Mouse (Mus musculus): ENCODE measurements at regions not wholly inside any gene's neighbourhood (a gene's known extent, or its start where the extent isn't known, plus 50 kb on each side); places are given as distances from the start of the nearest gene placed in this dataset.

- no peak for TF ChIP-seq GATA1 (IDR thresholded peaks at IDR 0.05; ENCODE audit: low read length)
- TF ChIP-seq TAL1 (IDR thresholded peaks at IDR 0.05; ENCODE audit: low read length): no peak
- Histone ChIP-seq H3K4me1 (ENCODE audit: control insufficient read depth) (peaks cover 7% of the 10 kb centered on the region), H3K4me3 (replicated peaks) (no peak overlapping the region), H3K27me3 (ENCODE audit: control insufficient read depth) (no peaks in the 10 kb centered on the region), H3K9me3 (ENCODE audit: control insufficient read depth, low read length) (no peaks in the 10 kb centered on the region), H3K36me3 (ENCODE audit: control insufficient read depth) (no peaks in the 10 kb centered on the region)
These were observed 190.3 kb upstream of the Mad2l1 start for GRCm38 (mm10) chr6:66344848-66345247.

GRCm38 (mm10) chr6:66347356-66347755, 187.8 kb upstream of the Mad2l1 start:
- Histone ChIP-seq H3K27me3 (ENCODE audit: control insufficient read depth) (no peaks in the 10 kb centered on the region), H3K9me3 (ENCODE audit: control insufficient read depth, low read length) (no peaks in the 10 kb centered on the region), H3K4me3 (replicated peaks) (no peak overlapping the region), H3K36me3 (ENCODE audit: control insufficient read depth) (no peaks in the 10 kb centered on the region), H3K4me1 (ENCODE audit: control insufficient read depth) (peaks cover 7% of the 10 kb centered on the region)
- TF ChIP-seq GATA1 (IDR thresholded peaks at IDR 0.05; ENCODE audit: low read length) (no peak), TAL1 (IDR thresholded peaks at IDR 0.05; ENCODE audit: low read length) (no peak)

GRCm38 (mm10) chr6:66361130-66361529, 174.1 kb upstream of the Mad2l1 start:
- H3K4me3 ChIP-seq (replicated peaks): no peak overlapping the region
- H3K36me3 ChIP-seq (ENCODE audit: control insufficient read depth): no peaks in the 10 kb centered on the region
- no peaks in the 10 kb centered on the region for H3K9me3 ChIP-seq (ENCODE audit: control insufficient read depth, low read length)
- no peak for TF ChIP-seq TAL1 (IDR thresholded peaks at IDR 0.05; ENCODE audit: low read length)
- no peak for TF ChIP-seq GATA1 (IDR thresholded peaks at IDR 0.05; ENCODE audit: low read length)
- H3K27me3 ChIP-seq (ENCODE audit: control insufficient read depth): no peaks in the 10 kb centered on the region
- no peaks in the 10 kb centered on the region for H3K4me1 ChIP-seq (ENCODE audit: control insufficient read depth)

- TF ChIP-seq GATA1 (IDR thresholded peaks at IDR 0.05; ENCODE audit: low read length): no peak
- no peak for TF ChIP-seq TAL1 (IDR thresholded peaks at IDR 0.05; ENCODE audit: low read length)
- H3K9me3 ChIP-seq (ENCODE audit: control insufficient read depth, low read length): no peaks in the 10 kb centered on the region
These were observed 167.9 kb upstream of the Mad2l1 start for GRCm38 (mm10) chr6:66367263-66367662.

GRCm38 (mm10) chr6:66381279-66381934, 153.8 kb upstream of the Mad2l1 start:
- H3K36me3 ChIP-seq (ENCODE audit: control insufficient read depth): no peaks in the 10 kb centered on the region
- no peaks in the 10 kb centered on the region for H3K9me3 ChIP-seq (ENCODE audit: control insufficient read depth, low read length)
- no peak for TF ChIP-seq GATA1 (IDR thresholded peaks at IDR 0.05; ENCODE audit: low read length)
- no peak for TF ChIP-seq TAL1 (IDR thresholded peaks at IDR 0.05; ENCODE audit: low read length)

More at GRCm38 (mm10) chr6:66367263-66367662, 167.9 kb upstream of the Mad2l1 start:
- H3K27me3 ChIP-seq (ENCODE audit: control insufficient read depth): no peaks in the 10 kb centered on the region
- no peaks in the 10 kb centered on the region for H3K4me1 ChIP-seq (ENCODE audit: control insufficient read depth)
- no peak overlapping the region for H3K4me3 ChIP-seq (replicated peaks)
- no peaks in the 10 kb centered on the region for H3K36me3 ChIP-seq (ENCODE audit: control insufficient read depth)

GRCm38 (mm10) chr6:66382347-66383010, 152.7 kb upstream of the Mad2l1 start:
- no peak overlapping the region for H3K4me3 ChIP-seq (replicated peaks)
- H3K9me3 ChIP-seq (ENCODE audit: control insufficient read depth, low read length): no peaks in the 10 kb centered on the region
- TF ChIP-seq TAL1 (IDR thresholded peaks at IDR 0.05; ENCODE audit: low read length) (no peak), GATA1 (IDR thresholded peaks at IDR 0.05; ENCODE audit: low read length) (no peak)
- no peaks in the 10 kb centered on the region for H3K4me1 ChIP-seq (ENCODE audit: control insufficient read depth)
- H3K36me3 ChIP-seq (ENCODE audit: control insufficient read depth): no peaks in the 10 kb centered on the region
- H3K27me3 ChIP-seq (ENCODE audit: control insufficient read depth): no peaks in the 10 kb centered on the region

More at GRCm38 (mm10) chr6:66381279-66381934, 153.8 kb upstream of the Mad2l1 start:
- no peaks in the 10 kb centered on the region for H3K27me3 ChIP-seq (ENCODE audit: control insufficient read depth)
- H3K4me3 ChIP-seq (replicated peaks): no peak overlapping the region
- no peaks in the 10 kb centered on the region for H3K4me1 ChIP-seq (ENCODE audit: control insufficient read depth)

- no peak for TF ChIP-seq GATA1 (IDR thresholded peaks at IDR 0.05; ENCODE audit: low read length)
- no peak for TF ChIP-seq TAL1 (IDR thresholded peaks at IDR 0.05; ENCODE audit: low read length)
- H3K4me3 ChIP-seq (replicated peaks): no peak overlapping the region
- H3K27me3 ChIP-seq (ENCODE audit: control insufficient read depth): no peaks in the 10 kb centered on the region
- no peaks in the 10 kb centered on the region for H3K36me3 ChIP-seq (ENCODE audit: control insufficient read depth)
- H3K4me1 ChIP-seq (ENCODE audit: control insufficient read depth): no peaks in the 10 kb centered on the region
- no peaks in the 10 kb centered on the region for H3K9me3 ChIP-seq (ENCODE audit: control insufficient read depth, low read length)
These were observed 140.0 kb upstream of the Mad2l1 start for GRCm38 (mm10) chr6:66395147-66395546.

GRCm38 (mm10) chr6:66397411-66397810, 137.8 kb upstream of the Mad2l1 start:
- H3K4me3 ChIP-seq (replicated peaks): no peak overlapping the region
- no peaks in the 10 kb centered on the region for H3K9me3 ChIP-seq (ENCODE audit: control insufficient read depth, low read length)
- H3K36me3 ChIP-seq (ENCODE audit: control insufficient read depth): no peaks in the 10 kb centered on the region
- no peak for TF ChIP-seq GATA1 (IDR thresholded peaks at IDR 0.05; ENCODE audit: low read length)
- no peak for TF ChIP-seq TAL1 (IDR thresholded peaks at IDR 0.05; ENCODE audit: low read length)
- H3K27me3 ChIP-seq (ENCODE audit: control insufficient read depth): no peaks in the 10 kb centered on the region
- no peaks in the 10 kb centered on the region for H3K4me1 ChIP-seq (ENCODE audit: control insufficient read depth)

GRCm38 (mm10) chr6:66398674-66399073, 136.5 kb upstream of the Mad2l1 start:
- no peaks in the 10 kb centered on the region for H3K4me1 ChIP-seq (ENCODE audit: control insufficient read depth)
- H3K36me3 ChIP-seq (ENCODE audit: control insufficient read depth): no peaks in the 10 kb centered on the region
- TF ChIP-seq GATA1 (IDR thresholded peaks at IDR 0.05; ENCODE audit: low read length): no peak
- no peak for TF ChIP-seq TAL1 (IDR thresholded peaks at IDR 0.05; ENCODE audit: low read length)
- no peaks in the 10 kb centered on the region for H3K27me3 ChIP-seq (ENCODE audit: control insufficient read depth)
- H3K9me3 ChIP-seq (ENCODE audit: control insufficient read depth, low read length): no peaks in the 10 kb centered on the region
- no peak overlapping the region for H3K4me3 ChIP-seq (replicated peaks)

Data from erythroblast, embryonic 14.5 days (primary cell).